Mouse (Mus musculus) embryonic facial prominence, embryonic 14.5 days (tissue): ENCODE results near the gene Stab2. TPM values are rescaled to one million over a fixed set of nuclear protein-coding genes. Genes with fewer than 3 reads are reported as not detected.

Experiments
- ATAC-seq: fragments of 200-750 bp; cut with Nextera tagmentation; 2 replicates; pipeline ENCODE4 v1.8.0; 2017; ENCODE audit warnings: low read depth, moderate number of reproducible peaks, moderate TSS enrichment
- DNase-seq: peaks from one replicate; pipeline ENCODE4 v3.0.0-alpha.2; 2015; ENCODE audit warnings: low spot score
- H3K27ac ChIP-seq: fragments of 300-500 bp; sonication (generic); replicated peaks from 2 replicates; pipeline ENCODE4 v1.5.1; 2014; ENCODE audit warnings: low read depth, mild to moderate bottlenecking, low read length, moderate library complexity
- H3K27me3 ChIP-seq: fragments of 300-500 bp; sonication (generic); replicated peaks from 2 replicates; pipeline ENCODE4 v1.6.1; 2014; ENCODE audit warnings: low read length; ENCODE audit not compliant: control insufficient read depth, insufficient read depth
- H3K36me3 ChIP-seq: fragments of 300-500 bp; sonication (generic); 2 replicates; pipeline ENCODE4 v1.6.1; 2014; ENCODE audit warnings: low read length, mixed read lengths; ENCODE audit not compliant: control insufficient read depth, insufficient read depth
- H3K4me1 ChIP-seq: fragments of 300-500 bp; sonication (generic); 2 replicates; pipeline ENCODE4 v1.6.1; 2014; ENCODE audit warnings: antibody characterized with exemption, low read length; ENCODE audit not compliant: control insufficient read depth, insufficient read depth
- H3K4me2 ChIP-seq: fragments of 300-500 bp; sonication (generic); 2 replicates; pipeline ENCODE4 v1.6.1; 2014; ENCODE audit warnings: low read depth, mild to moderate bottlenecking, low read length, moderate library complexity, mixed read lengths
- H3K4me3 ChIP-seq: fragments of 300-500 bp; sonication (generic); 2 replicates; pipeline ENCODE4 v1.5.1; 2014; ENCODE audit warnings: low read depth, mild to moderate bottlenecking, low read length
- H3K9ac ChIP-seq: fragments of 300-500 bp; sonication (generic); 2 replicates; pipeline ENCODE4 v1.6.1; 2014; ENCODE audit warnings: low read depth, mild to moderate bottlenecking, low read length, moderate library complexity, mixed read lengths
- H3K9me3 ChIP-seq: fragments of 300-500 bp; sonication (generic); 2 replicates; pipeline ENCODE4 v1.6.1; 2016; ENCODE audit warnings: low read length; ENCODE audit not compliant: control insufficient read depth
- WGBS: fragments of 180-500 bp; shearing (Covaris S2); extraction: QIAGEN DNeasy Blood & Tissue Kit; methylation state at CpG from one replicate; pipeline ENCODE4 v1.1.7; 2014; 5-methylcytosine and 5-hydroxymethylcytosine counted together
- polyA plus RNA-seq: library from polyadenylated mRNA; unstranded; fragments of >200 nt; fragmentation: Nextera tagmentation; extraction: Ambion mirVana; gene quantifications from 2 replicates; pipeline ENCODE4 v1.2.1, GENCODE M21; 2014

Stab2 gene
- polyA plus RNA-seq, 1 experiment from 2014 or later, result 0.31 TPM

- 91% methylated on average over 1 of the region's 1 CpGs for WGBS
- H3K4me1 ChIP-seq, result no peaks in the 10 kb centered on the region
- DNase-seq, result no peak
- no peaks in the 10 kb centered on the region for H3K9me3 ChIP-seq
- no peak overlapping the region for H3K4me2 ChIP-seq
- H3K27ac ChIP-seq, result no peak overlapping the region
- no peaks in the 10 kb centered on the region for H3K36me3 ChIP-seq
- no peak overlapping the region for H3K9ac ChIP-seq
- ATAC-seq, result no peak
- H3K27me3 ChIP-seq, result no peaks in the 10 kb centered on the region
- H3K4me3 ChIP-seq, result no peak overlapping the region
Observed at GRCm38 (mm10) chr10:86891066-86891465, 116.8 kb downstream of the Stab2 start.

DNA sequence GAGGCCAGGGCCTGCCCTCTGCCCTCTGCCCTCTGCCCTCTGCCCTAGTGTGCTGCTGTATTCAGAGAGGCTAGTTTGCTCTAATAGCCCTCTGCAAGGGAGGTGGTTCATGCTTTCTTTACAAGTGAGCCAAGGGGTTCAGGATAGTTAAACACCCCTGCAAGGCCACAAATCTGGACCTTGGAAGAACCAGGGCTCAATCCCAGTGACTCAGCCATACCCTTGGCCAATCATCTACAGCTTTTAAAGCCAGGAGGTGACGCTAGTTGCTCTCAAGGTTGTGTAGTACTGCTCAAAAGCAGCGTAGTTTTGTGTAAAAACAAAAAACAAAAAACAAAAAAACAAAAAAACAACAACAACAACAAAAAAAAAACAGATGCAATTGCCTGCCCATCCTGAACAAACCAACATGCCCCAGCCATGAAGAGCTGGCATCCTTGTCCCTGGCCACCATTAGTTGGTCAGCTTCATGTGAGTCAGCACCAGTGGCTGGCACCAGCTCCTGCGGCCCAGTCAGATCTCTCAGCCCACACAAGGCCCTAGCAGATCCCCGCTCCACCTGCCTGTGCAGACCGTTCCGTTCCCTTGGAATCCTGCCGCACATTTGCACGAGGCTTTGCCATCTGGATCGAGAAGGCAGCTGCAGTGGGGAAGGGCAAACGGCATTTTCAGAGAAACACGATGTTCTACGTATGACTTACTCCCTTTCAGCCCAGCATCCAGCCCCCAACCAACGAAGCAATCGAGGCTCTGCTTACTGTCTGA, 117.5 kb downstream of the Stab2 start:
- Histone ChIP-seq H3K36me3 (no peaks in the 10 kb centered on the region), H3K4me3 (no peak overlapping the region), H3K27ac (no peak overlapping the region), H3K9ac (no peak overlapping the region), H3K4me2 (no peak overlapping the region), H3K9me3 (no peaks in the 10 kb centered on the region), H3K27me3 (no peaks in the 10 kb centered on the region), H3K4me1 (no peaks in the 10 kb centered on the region)
- DNase-seq (no peak), ATAC-seq (no peak)
- 79% methylated on average over 14 of the region's 14 CpGs for WGBS

GRCm38 (mm10) chr10:86889440-86889839, 118.4 kb downstream of the Stab2 start:
- DNase-seq, result no peak
- Histone ChIP-seq H3K9me3 (no peaks in the 10 kb centered on the region), H3K9ac (no peak overlapping the region), H3K27me3 (no peaks in the 10 kb centered on the region), H3K36me3 (no peaks in the 10 kb centered on the region), H3K27ac (no peak overlapping the region), H3K4me2 (no peak overlapping the region), H3K4me1 (no peaks in the 10 kb centered on the region), H3K4me3 (no peak overlapping the region)
- no peak for ATAC-seq

GRCm38 (mm10) chr10:86886434-86886833, 121.4 kb downstream of the Stab2 start:
- ATAC-seq (no peak), DNase-seq (no peak)
- no peak overlapping the region for H3K4me2 ChIP-seq
- H3K9ac ChIP-seq, result no peak overlapping the region
- no peaks in the 10 kb centered on the region for H3K27me3 ChIP-seq
- H3K36me3 ChIP-seq, result no peaks in the 10 kb centered on the region
- H3K9me3 ChIP-seq, result no peaks in the 10 kb centered on the region
- 82% methylated on average over 1 of the region's 1 CpGs for WGBS
- H3K4me3 ChIP-seq, result no peak overlapping the region
- H3K4me1 ChIP-seq, result no peaks in the 10 kb centered on the region
- no peak overlapping the region for H3K27ac ChIP-seq

- no peak overlapping the region for H3K9ac ChIP-seq
- DNase-seq (no peak), ATAC-seq (no peak)
- H3K27ac ChIP-seq, result no peak overlapping the region
- no peaks in the 10 kb centered on the region for H3K9me3 ChIP-seq
- no peaks in the 10 kb centered on the region for H3K36me3 ChIP-seq
- no peaks in the 10 kb centered on the region for H3K27me3 ChIP-seq
- no peaks in the 10 kb centered on the region for H3K4me1 ChIP-seq
- H3K4me2 ChIP-seq, result no peak overlapping the region
- no peak overlapping the region for H3K4me3 ChIP-seq
Observed at GRCm38 (mm10) chr10:86881448-86881847, 126.4 kb downstream of the Stab2 start.

DNA sequence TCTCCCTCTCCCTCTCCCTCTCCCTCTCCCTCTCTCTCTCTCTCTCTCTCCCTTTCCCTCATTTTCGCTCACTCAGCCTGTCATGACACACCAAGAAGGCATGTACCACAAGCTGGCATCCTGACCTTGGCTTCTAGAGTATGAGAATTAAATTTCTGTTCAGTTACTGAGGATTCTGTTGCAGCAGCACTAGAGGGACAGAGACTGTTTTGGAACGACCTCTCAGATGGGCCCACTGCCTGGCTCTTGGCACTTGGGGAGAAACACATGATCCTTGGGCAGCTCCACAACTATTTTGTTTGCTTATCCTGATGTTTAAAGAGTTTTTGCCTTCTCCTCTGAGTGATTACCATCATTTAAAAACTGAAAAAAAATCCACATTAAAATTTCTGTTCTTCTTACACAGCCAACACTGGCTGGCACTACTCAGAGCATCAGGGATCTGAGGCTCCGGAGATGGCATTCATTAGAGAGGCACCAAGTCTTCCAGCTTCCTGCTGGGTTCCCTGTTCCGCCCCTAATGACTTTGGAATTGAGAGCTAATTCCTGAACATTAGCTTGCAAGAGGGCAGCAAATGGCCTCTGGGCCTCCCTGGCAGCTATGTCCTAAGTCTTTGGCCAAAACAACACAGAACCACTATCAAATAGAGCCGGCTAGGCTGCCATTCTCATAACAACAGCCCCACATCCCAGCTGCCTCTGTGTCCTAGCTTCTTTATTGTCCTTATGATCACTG, 127.6 kb downstream of the Stab2 start:
- no peaks in the 10 kb centered on the region for H3K36me3 ChIP-seq
- peak; percentile 30 for DNase-seq
- H3K27me3 ChIP-seq, result no peaks in the 10 kb centered on the region
- ATAC-seq, result no peak
- H3K27ac ChIP-seq, result no peak overlapping the region
- no peak overlapping the region for H3K4me2 ChIP-seq
- no peaks in the 10 kb centered on the region for H3K9me3 ChIP-seq
- WGBS, result 47% methylated on average over 5 of the region's 5 CpGs
- no peak overlapping the region for H3K9ac ChIP-seq
- no peak overlapping the region for H3K4me3 ChIP-seq
- no peaks in the 10 kb centered on the region for H3K4me1 ChIP-seq

GRCm38 (mm10) chr10:86878721-86879120, 129.1 kb downstream of the Stab2 start:
- DNase-seq, result no peak
- no peak overlapping the region for H3K4me3 ChIP-seq
- H3K9ac ChIP-seq, result no peak overlapping the region
- H3K36me3 ChIP-seq, result no peaks in the 10 kb centered on the region
- WGBS, result 65% methylated on average over 7 of the region's 7 CpGs
- H3K9me3 ChIP-seq, result no peaks in the 10 kb centered on the region
- H3K4me2 ChIP-seq, result no peak overlapping the region
- H3K27me3 ChIP-seq, result no peaks in the 10 kb centered on the region
- no peak for ATAC-seq
- H3K27ac ChIP-seq, result no peak overlapping the region
- H3K4me1 ChIP-seq, result no peaks in the 10 kb centered on the region

DNA sequence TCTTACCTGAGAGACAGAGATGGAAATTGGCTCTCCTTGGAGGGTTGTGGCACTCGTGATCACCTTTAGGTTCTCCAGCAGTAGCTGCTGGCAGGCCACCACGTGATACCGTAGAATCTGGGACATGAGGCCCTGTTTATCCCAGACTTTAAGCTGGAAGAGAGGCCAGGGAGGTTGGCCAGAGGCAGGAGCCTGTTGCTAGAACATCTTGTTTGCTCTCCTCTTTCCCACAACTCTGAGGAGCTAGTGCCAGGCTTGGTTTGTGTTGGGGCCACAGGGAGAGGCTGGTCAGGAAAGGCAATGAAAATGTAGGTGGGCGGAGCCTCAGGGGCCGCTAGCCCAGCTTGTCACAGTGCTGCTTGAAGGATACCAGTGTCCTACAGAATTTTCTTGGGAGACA, 135.2 kb downstream of the Stab2 start:
- H3K4me2 ChIP-seq, result no peak overlapping the region
- no peak overlapping the region for H3K27ac ChIP-seq
- H3K9ac ChIP-seq, result no peak overlapping the region

GRCm38 (mm10) chr10:86872121-86872520, 135.7 kb downstream of the Stab2 start:
- Histone ChIP-seq H3K27me3 (no peaks in the 10 kb centered on the region), H3K4me1 (no peaks in the 10 kb centered on the region), H3K4me2 (no peak overlapping the region), H3K9ac (no peak overlapping the region), H3K9me3 (no peaks in the 10 kb centered on the region), H3K4me3 (no peak overlapping the region), H3K27ac (no peak overlapping the region), H3K36me3 (no peaks in the 10 kb centered on the region)
- WGBS, result 66% methylated on average over 7 of the region's 7 CpGs
- no peak for ATAC-seq
- DNase-seq, result no peak

More for the DNA sequence above, 135.2 kb downstream of the Stab2 start:
- Histone ChIP-seq H3K4me1 (no peaks in the 10 kb centered on the region), H3K4me3 (no peak overlapping the region), H3K27me3 (no peaks in the 10 kb centered on the region), H3K36me3 (no peaks in the 10 kb centered on the region), H3K9me3 (no peaks in the 10 kb centered on the region)
- 72% methylated on average over 5 of the region's 5 CpGs for WGBS
- no peak for ATAC-seq
- DNase-seq, result no peak
